Mouse (Mus musculus) heart, postnatal 14 days (tissue): ENCODE measurements around the gene Adamtsl3. TPM values are rescaled to one million over a fixed set of nuclear protein-coding genes. Genes with fewer than 3 reads are reported as not detected.
"Not testable (repeated sequence)": the region's sequence is repeated elsewhere in the genome, so short reads cannot be mapped to it uniquely, and the experiment has no call there.

ENCODE experiments used
- DNase-seq, 2 experiments: peaks; one replicate each; pipeline ENCODE4 v3.0.0; 2021 to 2022
- intact Hi-C: fragments of 180-260 bp; cut with DNase I; formaldehyde crosslinking; loops from one replicate; pipeline ENCODE4 v1.15.1; 2025
- total RNA-seq, 2 experiments: library from RNA; stranded (reverse); gene quantifications; 2 replicates each; pipeline ENCODE4 v1.2.3; 2021

Adamtsl3 gene
- total RNA-seq, 2 experiments from 2014 or later, result 8.4 to 9.9 TPM

DNA sequence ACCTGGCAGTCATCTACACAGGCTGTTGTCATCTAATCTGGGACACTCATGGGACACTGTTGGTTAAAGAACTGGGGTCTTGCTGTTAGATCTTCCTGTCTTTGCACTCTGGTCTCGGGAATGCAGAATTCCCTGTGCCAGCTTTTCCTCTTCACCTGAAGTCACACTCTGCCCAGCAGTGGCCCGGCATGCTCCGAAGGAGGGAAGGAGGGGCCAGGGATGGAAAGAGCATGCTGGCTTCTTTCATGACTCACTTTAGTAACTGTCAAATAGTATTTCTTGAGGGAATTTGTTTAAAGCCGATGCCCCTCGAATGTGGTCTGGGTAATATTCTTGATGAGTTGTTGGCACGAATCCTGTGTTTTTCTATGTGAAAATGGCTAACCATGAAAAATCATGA lies 81.2 kb downstream of the Adamtsl3 start:
- intact Hi-C loops, result no loop called here
- DNase-seq, result no peak

DNA sequence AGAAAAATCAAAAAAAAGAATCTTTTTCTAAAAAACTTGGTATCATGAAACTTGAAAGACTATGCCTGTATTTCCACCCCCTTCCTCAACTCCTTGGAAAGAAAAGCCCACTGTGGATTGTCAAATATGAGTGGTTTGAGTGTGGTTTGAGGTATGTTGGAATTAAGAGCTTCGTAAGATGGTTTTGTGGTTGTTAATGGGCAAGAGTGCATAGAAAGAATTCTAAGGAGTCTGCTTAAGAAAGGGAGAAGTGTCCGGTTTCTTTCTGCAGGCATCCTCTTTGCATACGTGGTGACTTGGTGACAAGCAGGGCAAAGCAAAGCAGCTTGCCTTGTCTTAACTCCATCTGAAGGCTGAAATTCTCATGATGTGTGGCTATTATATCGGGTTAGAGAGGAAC lies 81.6 kb downstream of the Adamtsl3 start:
- intact Hi-C loops, result no loop called here
- DNase-seq, result no peak

DNA sequence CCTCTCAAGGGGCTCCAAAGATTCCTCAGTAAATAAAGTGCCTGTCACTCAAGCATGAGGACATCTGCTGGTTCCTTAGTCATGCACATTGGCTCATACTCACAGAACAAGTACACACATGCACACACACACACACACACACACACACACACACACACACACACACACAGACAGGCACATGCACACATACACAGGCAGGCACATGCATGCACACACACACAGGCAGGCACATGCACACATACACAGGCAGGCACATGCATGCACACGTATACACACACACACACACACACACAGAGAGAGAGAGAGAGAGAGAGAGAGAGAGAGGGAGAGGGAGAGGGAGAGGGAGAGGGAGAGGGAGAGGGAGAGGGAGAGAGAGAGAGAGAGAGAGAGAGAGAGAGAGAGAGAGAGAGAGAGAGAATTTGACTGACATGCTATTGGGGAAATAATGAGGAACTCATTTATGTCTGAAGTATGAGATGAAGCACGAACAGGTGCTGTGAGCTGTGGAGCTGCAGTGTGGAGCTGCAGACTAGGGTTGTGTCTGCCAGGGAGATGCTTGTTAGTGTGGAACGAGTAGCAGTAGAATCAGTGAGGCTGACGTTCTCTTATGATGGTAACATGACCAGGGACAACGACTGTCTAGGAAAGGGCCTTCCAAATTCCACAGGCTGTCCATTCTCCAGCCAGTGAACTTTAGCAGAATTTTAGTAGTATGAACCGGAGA lies 85.0 kb downstream of the Adamtsl3 start:
- intact Hi-C loops, DNase-seq: not testable (repeated sequence)

GRCm38 (mm10) chr7:82422561-82422960 lies 87.1 kb downstream of the Adamtsl3 start:
- intact Hi-C loops, result no loop called here
- DNase-seq, result peak in 1 of 2 experiments; percentile 50

- intact Hi-C loops, result no loop called here
- no peak for DNase-seq
Measured at GRCm38 (mm10) chr7:82423602-82424001, 88.1 kb downstream of the Adamtsl3 start.

- no peak for DNase-seq
- intact Hi-C loops, result no loop called here
Measured at GRCm38 (mm10) chr7:82424281-82424680, 88.8 kb downstream of the Adamtsl3 start.

- DNase-seq, result no peak
- intact Hi-C loops, result no loop called here
Measured at GRCm38 (mm10) chr7:82425374-82425773, 89.9 kb downstream of the Adamtsl3 start.

DNA sequence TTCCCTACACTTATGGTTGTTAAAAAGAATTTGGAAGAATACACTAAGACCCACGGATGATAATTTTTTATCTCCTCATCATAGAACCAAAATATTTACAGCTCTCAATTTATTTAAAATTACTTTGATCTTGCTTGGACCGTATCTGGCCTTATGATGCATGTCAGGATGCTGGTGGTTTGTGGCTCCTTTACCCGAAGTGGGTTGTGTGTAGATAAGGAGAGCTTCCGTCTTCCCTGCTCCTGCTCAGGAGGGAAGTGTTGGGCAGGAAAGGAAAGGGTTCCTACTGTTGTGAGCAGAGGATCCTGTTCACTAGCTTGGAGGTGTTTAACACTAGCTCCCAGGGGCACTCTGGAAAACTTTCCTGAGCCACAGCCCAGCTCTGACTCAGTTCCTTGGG lies 94.0 kb downstream of the Adamtsl3 start:
- DNase-seq, result no peak
- intact Hi-C loops, result no loop called here

GRCm38 (mm10) chr7:82431572-82431971 lies 96.1 kb downstream of the Adamtsl3 start:
- DNase-seq, result no peak
- intact Hi-C loops, result no loop called here

- no peak for DNase-seq
- intact Hi-C loops, result no loop called here
Measured at GRCm38 (mm10) chr7:82433226-82433625, 97.7 kb downstream of the Adamtsl3 start.

GRCm38 (mm10) chr7:82458376-82458775 lies 122.9 kb downstream of the Adamtsl3 start:
- no peak for DNase-seq
- intact Hi-C loops, result no loop called here

DNA sequence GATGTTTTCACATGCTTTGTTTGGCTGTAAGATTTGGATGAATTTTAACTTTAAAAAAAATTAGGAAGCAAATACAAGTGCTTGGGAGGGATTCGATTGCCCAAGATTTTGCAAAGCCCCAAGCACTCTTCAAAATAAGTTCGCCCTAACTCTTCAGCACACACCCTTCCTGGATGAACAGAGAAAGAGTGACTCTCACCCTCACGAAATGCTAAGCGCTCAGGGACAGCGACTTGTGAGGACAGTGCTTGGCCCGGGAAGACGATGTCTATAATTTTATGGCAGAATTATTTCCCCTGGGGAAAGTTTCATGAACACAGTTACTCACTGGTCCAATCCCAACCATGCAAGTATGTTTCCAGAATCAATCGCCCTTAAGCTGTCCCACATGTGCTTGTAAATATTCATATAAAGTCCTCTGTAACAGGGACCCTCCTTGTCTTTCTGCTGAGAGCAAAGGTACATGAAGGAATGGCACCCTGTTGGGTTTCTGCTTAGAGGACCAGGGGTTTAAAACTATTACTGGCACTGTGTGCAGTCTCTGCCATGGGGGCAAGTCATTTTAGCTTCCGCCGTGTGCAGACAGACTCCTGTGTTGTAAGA lies 127.5 kb downstream of the Adamtsl3 start:
- intact Hi-C loops, result no loop called here
- no peak for DNase-seq

- DNase-seq, result no peak
- intact Hi-C loops, result no loop called here
Measured at GRCm38 (mm10) chr7:82464364-82464763, 128.9 kb downstream of the Adamtsl3 start.

GRCm38 (mm10) chr7:82465437-82465836 lies 129.9 kb downstream of the Adamtsl3 start:
- no peak for DNase-seq
- intact Hi-C loops, result no loop called here

DNA sequence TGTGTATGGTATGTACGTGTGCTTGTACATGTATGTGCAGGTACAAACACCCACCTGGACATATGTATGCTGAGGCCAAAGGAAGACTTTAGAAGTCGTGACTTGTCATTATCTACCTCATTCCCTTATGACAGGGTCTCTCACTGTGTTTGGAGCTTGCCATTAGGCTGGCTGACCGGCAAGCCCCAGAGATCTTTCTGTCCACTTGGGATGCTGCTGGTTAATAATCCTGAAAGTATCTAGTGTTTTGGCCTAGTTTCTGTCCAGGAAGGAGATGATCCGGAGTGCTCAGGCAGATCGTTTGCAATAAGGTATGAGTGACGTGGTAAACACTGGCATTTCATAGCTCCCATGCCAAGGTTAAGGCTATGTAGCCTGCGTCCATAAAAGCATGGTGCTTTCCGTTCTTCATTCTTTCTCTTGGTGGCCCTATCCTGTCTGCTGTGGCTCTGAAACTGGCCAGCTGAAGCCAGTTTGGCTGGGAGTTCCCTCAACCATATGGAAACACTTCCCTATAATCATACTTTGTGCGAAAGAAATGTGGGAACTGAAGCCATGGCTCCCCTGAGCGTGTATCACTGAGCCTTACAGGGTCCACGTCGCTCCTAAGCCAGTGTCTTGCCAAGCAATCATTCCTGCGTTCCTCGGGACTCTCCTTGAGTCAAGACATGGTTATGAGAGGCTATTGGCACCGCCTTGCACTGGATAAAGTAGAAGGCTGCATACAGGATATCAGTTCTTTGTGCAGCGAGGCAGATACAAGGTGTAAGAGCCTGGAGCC lies 141.1 kb downstream of the Adamtsl3 start:
- no peak for DNase-seq
- intact Hi-C loops, result no loop called here

DNA sequence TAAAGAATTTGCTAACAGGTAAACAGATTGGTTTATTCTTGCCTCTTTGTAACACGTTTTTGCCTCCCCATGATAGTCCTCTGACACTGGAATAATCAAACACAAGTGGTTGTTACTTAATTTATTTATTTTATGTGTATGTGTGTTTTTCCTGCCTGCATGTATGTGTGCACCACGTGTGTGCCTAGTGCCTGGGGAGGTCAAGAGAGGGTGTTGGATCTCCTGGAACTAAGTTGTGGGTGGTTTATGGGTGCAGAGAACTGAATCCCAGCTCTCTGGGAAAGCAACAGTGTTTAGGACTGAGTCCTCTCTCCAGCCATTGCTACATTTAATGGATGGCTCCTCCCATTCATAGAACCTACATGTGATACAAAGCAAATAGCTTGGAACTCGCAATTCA lies 143.0 kb downstream of the Adamtsl3 start:
- intact Hi-C loops, result no loop called here
- no peak for DNase-seq

- peak; percentile 41 to 57 for DNase-seq
- intact Hi-C loops, result no loop called here
Measured at GRCm38 (mm10) chr7:82478861-82479755, 143.6 kb downstream of the Adamtsl3 start.

- intact Hi-C loops, result no loop called here
- peak; percentile 15 to 26 for DNase-seq
Measured at GRCm38 (mm10) chr7:82483426-82483825, 147.9 kb downstream of the Adamtsl3 start.

- intact Hi-C loops, result no loop called here
- DNase-seq, result peak; percentile 15 to 18
Measured at GRCm38 (mm10) chr7:82484834-82485233, 149.3 kb downstream of the Adamtsl3 start.

DNA sequence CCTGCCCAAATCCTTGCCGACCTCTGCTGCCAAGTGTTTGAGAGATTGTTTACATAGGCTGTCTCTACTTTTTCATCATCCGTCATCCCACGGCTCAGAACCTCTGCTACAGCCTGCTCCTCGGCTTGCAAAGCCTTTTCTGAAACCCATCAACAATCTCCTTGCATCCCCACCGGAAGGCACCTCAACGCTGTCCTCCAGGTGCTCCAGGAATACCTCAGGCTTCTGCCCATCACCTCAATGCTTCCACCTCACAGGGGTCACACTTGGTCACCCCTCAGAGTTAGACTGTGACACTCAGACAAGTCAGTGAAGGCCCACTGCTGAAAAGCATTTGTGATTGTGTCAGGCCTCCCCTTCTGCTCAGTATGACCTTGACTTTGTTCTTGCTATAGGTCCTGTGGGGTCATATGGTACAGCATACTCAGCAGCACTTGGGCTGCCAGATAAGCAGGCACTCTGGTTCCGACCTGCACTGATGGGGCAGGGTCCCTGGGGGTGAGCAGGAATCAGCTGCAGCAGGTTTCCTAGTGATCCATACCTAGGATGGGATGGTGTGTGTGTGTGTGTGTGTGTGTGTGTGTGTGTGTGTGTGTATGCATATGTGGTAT lies 150.0 kb downstream of the Adamtsl3 start:
- intact Hi-C loops, result no loop called here

More for the DNA sequence above, 150.0 kb downstream of the Adamtsl3 start:
- no peak for DNase-seq
